Mouse (Mus musculus): ENCODE measurements around the gene Nlrp4b.
"Not testable (repeated sequence)": the region's sequence is repeated elsewhere in the genome, so short reads cannot be mapped to it uniquely, and the experiment has no call there.

Nlrp4b gene

GRCm38 (mm10) chr7:10687489-10687888 is at the start of gene Nlrp4b:
Gene Nlrp4b (plus strand): TSS chr7:10687789.
- no peak for DNase-seq (ENCODE audit: extremely low read depth, low read depth)

- no peak for DNase-seq (ENCODE audit: extremely low read depth, low read depth)
Measured at GRCm38 (mm10) chr7:10754264-10754663, 66.7 kb downstream of the Nlrp4b start, which contains the start of gene Vmn1r71. Gene Vmn1r71 (minus strand): TSS chr7:10754364.

- DNase-seq (ENCODE audit: extremely low read depth, low read depth) = not testable (repeated sequence)
Measured at GRCm38 (mm10) chr7:10757551-10757950, 70.0 kb downstream of the Nlrp4b start.
